Mouse (Mus musculus) fat pad, adult 2 months (tissue): ENCODE data around the gene Snrpb.

ENCODE experiments used
- DNase-seq: peaks from one replicate; pipeline ENCODE4 v3.0.0-alpha.2; 2011; ENCODE audit warnings: low read depth, low spot score; ENCODE audit errors: extremely low read depth

Gene Snrpb

GRCm38 (mm10) chr2:130178706-130179506 lies at the start of gene Snrpb:
Snrpb (minus strand) TSS chr2:130179403.
- no peak for DNase-seq

DNA sequence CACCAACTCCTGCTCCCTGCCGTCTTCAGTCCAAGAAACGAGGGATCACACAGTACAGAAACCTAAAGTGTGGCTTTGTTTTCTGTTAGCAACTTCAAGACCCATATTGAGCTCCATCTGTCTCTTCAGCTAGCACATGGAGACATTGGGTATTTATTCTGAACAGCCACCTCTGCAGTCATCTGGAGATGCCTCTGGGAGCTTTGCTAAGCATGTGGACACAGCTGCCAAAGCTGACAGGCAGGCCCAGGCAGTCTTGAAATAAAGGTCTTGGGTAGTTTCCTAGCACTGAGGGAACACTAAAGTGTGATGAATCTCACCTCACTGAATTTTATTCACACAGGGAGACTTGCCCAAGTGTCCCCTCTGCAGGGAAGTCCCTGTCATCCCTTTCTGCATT lies 32.4 kb upstream of the Snrpb start:
- DNase-seq = no peak

DNA sequence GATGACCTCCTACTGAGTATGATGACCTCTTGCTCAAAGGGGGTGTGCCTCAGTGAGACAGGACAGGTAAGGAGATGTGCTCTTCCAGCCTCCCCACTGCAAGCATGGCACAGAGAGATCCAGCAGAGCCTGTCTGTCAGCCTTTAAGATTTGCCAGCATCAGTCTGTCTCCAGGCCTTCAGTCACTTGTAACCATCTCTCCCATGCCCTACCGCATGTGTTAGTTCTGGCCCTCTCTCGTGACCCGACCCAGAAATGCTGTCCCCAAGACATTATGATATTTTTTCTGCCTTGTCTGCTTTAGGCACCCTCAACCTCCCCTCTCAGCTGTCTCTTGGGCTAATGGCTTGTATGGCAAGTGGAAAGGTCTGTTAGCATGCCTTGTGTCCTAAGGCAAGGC lies 30.4 kb upstream of the Snrpb start:
- no peak for DNase-seq

DNA sequence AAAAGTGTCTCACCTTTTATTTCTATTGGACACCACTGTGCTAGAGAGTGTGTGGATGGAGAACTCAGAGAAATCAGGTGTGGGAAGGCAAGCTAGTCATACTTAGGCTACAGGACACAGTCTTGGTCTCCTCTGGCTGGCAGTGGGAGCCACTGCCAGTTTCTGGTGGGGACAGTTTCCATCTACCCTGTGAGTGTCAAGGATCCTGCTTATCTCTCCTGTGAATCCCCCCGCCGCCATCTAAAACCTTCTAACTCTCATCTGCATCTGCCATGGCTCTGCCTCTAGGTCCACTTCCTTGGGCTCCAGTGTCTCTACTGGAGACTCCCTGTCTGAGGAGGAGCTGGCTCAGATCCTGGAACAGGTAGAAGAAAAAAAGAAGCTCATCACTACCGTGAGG lies 28.8 kb upstream of the Snrpb start:
- no peak for DNase-seq

DNA sequence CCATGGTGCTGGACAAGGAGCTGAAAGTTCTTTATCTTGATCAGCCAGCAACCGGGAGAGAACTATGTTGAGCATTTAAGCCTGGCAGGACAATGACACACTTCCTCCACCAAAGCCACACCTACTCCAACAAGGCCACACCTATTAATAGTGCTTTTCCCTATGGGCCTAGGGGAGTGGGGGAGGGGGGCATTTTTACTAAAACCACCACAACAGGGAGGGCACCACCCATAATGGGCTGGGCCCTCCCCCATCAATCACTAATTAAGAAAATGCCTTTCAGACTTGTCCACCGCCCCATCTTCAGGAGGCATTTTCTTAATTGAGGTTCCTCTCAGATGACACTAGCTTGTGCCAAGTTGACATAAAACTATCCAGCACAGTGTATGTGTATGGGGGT lies 28.2 kb upstream of the Snrpb start:
- no peak for DNase-seq

GRCm38 (mm10) chr2:130200961-130201360 lies 21.8 kb upstream of the Snrpb start:
- DNase-seq = no peak

- DNase-seq = no peak
Observed at GRCm38 (mm10) chr2:130194894-130195293, 15.7 kb upstream of the Snrpb start, which contains the start of gene Tmc2. Tmc2 (plus strand) TSS chr2:130195194.

- DNase-seq = no peak
Observed at GRCm38 (mm10) chr2:130188391-130188790, 9.2 kb upstream of the Snrpb start.

DNA sequence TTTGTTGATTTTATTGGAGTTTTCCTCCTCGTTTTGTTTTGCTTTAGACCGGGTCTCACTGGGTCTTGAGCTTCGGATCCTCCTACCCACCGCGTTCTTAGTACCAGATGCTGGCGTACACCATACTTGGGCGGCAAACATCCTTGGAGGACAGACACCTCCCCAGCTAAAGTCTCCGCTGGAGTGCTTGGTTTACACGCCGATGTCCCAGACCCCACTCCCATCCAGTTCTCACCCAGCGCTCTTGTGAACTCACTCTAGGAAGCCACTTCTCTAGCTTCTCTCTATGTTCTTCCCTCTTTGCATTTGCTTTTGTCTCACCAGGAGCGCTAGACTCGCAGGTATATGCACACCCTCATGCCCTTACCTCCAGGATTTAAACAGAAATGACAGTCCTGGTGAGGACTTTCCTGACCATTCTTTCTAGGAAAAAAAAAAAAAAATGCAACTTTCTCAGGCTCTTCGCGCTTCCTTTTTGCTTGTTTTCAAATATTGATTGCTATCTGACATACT lies 360 bp upstream of the Snrpb start:
- no peak for DNase-seq

DNA sequence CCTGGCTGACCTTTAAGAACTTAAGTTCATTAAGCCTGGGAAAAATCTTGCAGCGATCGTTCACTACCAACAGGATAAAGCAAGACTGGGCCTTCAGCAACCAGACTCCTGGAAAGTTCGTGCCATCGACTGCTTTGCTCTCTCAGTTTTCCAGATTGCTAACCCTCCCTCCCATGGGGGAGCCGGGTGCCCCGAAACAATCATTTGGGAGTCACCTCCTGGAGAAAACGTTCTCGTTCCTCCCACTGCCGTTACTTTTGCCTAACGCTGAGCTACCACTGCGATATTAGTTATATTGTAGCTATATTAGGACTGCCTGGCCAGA lies 860 bp downstream of the Snrpb start:
- no peak for DNase-seq

GRCm38 (mm10) chr2:130176820-130177219 lies 2.4 kb downstream of the Snrpb start:
- DNase-seq = no peak

GRCm38 (mm10) chr2:130171674-130172073 lies 7.5 kb downstream of the Snrpb start:
- DNase-seq = no peak

DNA sequence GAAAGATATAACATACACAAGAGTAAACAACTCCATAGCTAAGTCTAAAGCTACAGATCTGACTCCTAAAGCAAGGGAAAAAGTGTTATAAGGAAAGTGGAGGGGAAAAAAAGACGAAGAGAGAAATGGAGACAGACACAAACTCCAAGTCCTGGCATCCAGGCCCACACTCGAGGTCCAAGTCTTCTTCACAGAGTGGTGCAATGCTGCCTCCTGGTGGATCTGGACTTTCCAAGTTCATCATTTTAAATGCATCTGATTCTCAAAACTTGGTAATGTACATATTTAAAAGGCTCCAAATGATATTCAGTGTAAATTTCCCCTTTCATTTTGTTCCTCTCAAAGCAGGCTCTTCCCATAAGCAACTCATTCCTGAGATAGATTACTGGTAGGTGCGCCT lies 11.3 kb downstream of the Snrpb start:
- no peak for DNase-seq

- no peak for DNase-seq
Observed at GRCm38 (mm10) chr2:130166311-130167214, 12.6 kb downstream of the Snrpb start.

- no peak for DNase-seq
Observed at GRCm38 (mm10) chr2:130162701-130163100, 16.5 kb downstream of the Snrpb start.

GRCm38 (mm10) chr2:130158088-130158437 lies 21.1 kb downstream of the Snrpb start:
- no peak for DNase-seq

- DNase-seq = no peak
Observed at GRCm38 (mm10) chr2:130157231-130158087, 21.7 kb downstream of the Snrpb start.

- DNase-seq = no peak
Observed at GRCm38 (mm10) chr2:130155851-130156250, 23.4 kb downstream of the Snrpb start.

- no peak for DNase-seq
Observed at GRCm38 (mm10) chr2:130155171-130155570, 24.0 kb downstream of the Snrpb start.

- DNase-seq = no peak
Observed at GRCm38 (mm10) chr2:130146089-130146668, 33.0 kb downstream of the Snrpb start.
